Mouse (Mus musculus): ENCODE measurements around the gene Rnf183.
"Not testable (repeated sequence)": the region's sequence is repeated elsewhere in the genome, so short reads cannot be mapped to it uniquely, and the experiment has no call there.

The Rnf183 gene

GRCm38 (mm10) chr4:62435081-62435480, at the start of gene Rnf183:
Gene Rnf183, minus strand, starts transcription at chr4:62435252.
- DNase-seq, result no peak

DNA sequence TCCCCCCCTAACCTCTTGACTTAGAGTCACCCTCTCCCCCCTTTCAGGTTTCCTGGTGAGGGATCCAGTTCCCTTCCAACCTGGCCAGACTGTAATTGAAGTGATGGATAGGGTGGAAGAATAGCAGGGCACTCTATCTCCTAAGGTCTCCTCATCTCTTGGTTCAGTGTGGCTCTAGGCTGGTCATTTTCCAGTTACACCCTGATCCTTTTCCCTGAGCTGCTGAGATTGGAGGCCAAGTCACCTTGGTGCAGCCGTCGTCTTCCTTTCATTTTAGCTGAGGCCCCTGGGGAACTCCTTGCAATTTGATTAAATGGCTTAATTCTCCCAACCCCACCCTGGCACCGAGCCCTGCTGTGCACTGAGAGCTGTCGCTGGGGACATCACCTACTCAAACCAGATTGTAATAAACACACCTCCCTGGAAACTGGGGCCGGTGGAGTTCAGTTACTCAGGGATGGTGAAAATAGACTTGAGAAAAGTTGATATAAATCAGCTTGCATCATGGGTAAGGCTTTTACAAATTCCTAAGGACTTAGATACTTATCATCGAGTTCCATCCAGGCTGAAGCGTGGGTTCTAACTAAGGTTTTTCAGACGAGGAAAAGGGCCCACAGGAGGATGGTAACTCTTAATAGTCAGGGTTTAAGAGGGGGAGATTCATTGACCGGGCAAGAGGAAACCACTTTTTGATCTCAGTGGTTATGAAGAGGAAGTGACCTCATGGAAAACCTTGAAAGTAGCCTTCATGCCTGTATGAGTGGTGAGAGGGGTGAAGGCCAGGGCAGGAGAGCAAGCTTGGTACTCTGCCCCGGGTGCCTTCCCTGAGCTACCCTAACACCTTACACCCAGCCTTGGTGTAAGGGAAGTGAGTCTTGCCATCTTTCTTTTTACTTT, 45.9 kb upstream of the Rnf183 start:
- no peak for DNase-seq

GRCm38 (mm10) chr4:62479937-62480708, 45.1 kb upstream of the Rnf183 start, which contains the start of gene Bspry:
Gene Bspry, plus strand, starts transcription at chr4:62480053.
- peak; percentile 62 to 76 for DNase-seq

- not testable (repeated sequence) for DNase-seq
Measured at GRCm38 (mm10) chr4:62479593-62479936, 44.5 kb upstream of the Rnf183 start.

- no peak for DNase-seq
Measured at GRCm38 (mm10) chr4:62477542-62478244, 42.6 kb upstream of the Rnf183 start.

GRCm38 (mm10) chr4:62475793-62476192, 40.7 kb upstream of the Rnf183 start:
- no peak for DNase-seq

GRCm38 (mm10) chr4:62475131-62475530, 40.1 kb upstream of the Rnf183 start:
- DNase-seq, result no peak

DNA sequence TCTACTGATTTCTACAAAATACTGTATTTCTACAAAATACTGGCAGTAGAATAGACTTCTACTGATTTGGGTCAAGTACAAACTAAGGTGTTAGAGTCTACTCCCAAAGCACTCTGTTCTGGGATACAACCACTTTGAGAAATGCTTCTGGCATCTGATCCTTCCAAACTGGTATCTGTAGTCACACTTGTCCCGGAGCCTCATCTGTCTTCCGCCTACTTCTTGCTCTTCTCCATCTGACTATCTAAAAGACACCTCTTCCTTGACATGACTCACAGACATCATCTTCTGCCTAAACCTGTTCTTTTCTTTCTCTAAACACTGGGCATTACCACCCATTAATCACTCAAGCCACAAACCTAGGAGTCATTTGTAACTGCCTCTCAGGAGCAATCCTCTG, 37.0 kb upstream of the Rnf183 start:
- no peak for DNase-seq

GRCm38 (mm10) chr4:62470598-62471051, 35.6 kb upstream of the Rnf183 start, which contains the start of gene Wdr31:
Gene Wdr31, minus strand, starts transcription at chr4:62470896.
- peak; percentile 68 to 70 for DNase-seq

GRCm38 (mm10) chr4:62468158-62468557, 33.1 kb upstream of the Rnf183 start:
- DNase-seq, result no peak

DNA sequence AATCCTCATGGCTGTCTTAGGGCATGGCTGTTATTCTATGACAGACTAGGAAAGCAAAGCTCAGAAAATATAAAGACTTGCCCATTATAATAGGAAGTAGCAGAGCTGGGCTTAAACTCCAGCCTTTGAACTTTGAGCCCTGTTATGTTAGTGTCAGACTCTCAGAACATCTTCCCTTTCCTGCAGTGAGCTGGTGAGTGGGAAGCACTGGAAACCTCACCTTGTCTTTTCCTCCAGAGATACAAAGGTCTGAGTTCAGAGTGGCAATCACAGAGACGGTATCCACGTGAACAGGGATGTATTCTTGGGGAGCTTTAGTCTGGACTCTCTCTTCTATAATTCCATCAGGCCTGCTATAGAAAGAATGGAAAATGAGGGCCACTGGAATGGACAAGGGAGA, 28.1 kb upstream of the Rnf183 start:
- DNase-seq, result no peak

DNA sequence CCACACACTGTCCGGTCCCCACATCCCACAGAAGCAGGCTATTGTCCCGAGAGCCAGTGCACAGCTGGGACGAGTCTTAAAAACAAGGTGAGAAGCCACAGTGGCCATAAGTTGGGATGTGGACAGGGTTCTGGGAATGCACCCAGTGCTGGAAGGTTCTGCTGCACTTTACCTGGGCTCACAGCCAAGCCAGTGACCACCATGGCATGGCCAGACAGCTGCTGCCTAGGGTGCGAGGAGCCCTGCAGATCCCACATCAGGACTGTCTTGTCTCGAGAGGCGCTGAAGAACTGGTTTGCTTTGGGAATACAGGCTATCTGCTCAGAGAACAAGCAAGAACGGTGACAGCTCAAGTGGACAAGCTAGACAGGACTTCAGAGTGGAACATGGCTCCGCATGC, 25.3 kb upstream of the Rnf183 start:
- no peak for DNase-seq

DNA sequence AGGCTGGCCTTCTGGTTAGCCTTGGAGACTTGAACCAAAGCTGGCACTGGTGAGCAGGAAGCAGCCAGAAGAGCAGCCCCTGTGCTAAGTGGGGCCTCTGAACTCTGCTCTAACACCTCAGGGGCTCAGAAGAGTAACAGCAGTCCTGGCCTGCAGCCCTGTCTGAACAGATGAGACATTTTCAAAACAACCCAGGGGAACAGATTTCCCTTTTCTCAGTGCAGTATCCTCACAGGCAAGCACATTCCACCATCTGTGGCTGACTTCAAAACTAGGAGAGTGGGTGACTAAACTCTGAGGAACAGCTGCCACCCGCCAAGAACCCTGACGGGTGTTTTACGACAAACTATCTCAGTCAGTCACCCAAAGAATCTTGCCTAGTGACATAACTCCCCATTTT, 24.0 kb upstream of the Rnf183 start:
- DNase-seq, result no peak

DNA sequence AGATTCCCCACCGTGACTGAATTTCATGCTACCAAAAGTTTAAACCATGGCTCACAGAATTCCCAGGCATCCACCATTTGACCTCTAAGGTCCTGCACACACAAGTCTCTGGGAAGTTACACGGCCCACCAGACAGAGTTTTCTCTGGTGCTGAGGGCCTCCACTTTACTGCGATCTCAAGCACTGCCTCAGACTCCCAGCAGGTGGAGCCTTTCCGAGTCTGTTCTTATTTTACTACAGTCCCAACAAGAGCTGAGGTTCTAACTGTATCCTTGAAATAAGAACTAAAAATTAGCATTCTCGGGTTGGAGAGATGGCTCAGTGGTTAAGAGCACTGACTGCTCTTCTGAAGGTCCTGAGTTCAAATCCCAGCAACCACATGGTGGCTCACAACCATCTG, 19.9 kb upstream of the Rnf183 start:
- DNase-seq, result peak; percentile 24 to 33

DNA sequence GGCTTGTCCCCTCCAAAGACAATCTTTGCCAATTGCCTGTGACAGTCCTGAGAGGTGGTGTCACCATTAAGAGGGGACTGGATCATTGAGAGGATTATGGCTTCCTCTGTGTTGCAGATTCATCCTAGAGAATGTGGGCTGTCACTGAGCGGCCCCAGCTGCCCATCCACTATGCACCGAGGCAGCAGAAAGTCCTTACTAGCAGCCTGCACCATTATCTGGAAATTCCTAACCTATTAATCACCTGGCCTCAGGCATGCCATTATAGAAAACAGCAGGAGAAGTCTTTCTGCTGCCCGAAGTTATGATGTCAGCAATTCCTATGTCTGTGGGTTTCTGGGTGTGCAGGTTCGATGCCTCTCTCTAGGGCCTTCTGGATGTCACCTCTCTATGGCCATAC, 5.9 kb upstream of the Rnf183 start:
- no peak for DNase-seq

- no peak for DNase-seq
Measured at GRCm38 (mm10) chr4:62440544-62440943, 5.5 kb upstream of the Rnf183 start.

GRCm38 (mm10) chr4:62439793-62440192, 4.7 kb upstream of the Rnf183 start:
- DNase-seq, result no peak

DNA sequence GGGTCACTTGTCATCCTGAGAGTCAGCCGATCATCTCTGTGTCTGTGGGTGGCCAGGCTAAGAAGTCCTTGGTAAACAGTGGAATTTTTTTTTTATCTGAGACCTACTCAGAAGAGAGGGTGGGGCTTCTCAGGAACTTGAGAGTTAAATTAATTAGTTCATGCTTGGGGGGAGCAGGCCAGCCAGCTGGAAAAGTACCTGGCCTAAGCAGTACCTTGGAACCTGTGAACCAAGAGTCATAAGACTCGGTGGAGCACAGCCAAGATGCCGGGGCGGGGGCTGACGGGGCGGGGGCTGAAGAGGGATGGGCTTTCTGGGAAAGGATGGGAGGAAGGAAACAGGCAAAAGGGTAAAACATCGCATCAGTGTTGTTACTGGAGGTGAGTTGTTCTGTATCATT, 2.8 kb upstream of the Rnf183 start:
- DNase-seq, result no peak

GRCm38 (mm10) chr4:62437256-62437778, 2.3 kb upstream of the Rnf183 start:
- DNase-seq, result no peak

DNA sequence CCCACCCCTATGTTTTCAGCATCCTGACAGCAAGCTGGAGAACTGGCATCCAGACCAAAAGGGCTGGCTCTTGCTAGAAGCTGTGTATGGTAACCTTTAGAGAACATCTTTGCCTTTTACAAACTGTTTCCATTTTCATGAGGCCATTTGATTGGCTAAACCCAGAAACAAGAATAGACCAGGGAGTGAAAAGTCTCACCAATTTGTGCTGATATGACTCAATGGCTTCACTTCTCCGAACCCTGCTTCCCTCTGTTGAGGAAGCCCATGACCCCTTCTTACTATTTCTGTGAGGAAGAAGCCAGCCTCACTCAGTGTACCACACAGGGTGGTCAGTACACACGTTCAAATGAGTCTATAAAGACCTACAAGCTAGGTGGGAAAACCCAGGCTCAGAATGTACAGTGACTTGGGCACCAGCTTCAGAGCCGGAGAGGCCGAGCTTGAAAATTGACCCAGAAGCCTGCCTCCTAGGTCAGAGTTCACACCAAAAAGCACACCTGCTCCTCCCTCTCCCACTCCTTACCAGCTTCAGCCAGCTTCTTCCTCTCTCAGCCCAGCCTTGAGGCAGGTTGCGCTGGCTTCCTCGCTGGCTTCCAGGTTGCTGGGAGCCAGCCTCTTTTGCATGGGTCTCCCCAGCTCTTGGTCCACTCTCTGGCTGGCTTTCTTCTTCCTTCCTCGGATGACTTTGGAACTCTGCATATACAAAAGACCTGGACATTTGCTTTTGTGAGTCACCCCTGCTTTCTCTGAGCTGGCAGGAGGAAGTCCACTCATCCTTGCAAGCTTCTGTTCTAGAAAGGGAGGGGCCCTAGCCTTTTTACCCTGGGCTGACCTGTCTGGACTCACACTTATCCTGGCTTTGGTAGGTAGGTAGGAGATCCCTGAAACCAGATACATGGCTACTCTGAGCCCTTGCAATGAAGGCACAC, 847 bp downstream of the Rnf183 start:
- no peak for DNase-seq

DNA sequence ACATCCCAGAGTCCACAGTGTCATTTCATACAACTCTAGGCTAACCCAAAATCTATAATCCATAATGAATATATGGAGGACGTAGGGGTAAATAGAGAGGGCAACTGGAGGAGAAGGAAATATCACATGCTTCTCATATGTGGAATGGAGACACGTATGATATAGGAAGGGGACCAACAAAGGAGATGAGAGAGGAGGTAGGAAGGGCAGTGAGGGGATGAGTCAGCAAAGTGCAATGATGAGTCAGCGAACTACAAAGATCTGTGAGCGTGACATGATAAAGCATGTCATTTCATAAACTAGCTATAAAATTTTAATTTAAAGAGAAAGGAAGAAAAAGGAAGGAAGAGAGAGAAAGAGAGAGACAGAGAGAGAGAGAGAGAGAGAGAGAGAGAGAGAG, 3.5 kb downstream of the Rnf183 start:
- DNase-seq, result no peak

DNA sequence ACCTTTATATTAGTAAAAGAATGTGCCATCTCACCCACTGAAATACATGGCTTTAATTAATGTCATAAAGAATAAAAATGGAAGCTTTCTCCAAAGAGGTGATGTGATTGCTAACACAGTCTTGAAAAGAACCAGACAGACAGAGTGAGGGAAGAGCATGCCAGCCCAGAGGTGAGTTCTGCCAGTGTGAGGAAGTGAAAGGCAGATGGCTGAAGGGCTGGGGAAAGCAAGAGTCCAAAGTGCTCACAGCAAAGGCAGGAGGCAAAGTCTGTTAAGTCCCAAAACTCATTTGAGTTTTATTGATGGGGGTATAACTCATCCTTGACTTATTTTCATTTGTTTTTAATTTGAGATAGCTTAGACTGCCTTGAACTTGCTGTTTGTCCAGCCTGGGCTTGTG, 4.4 kb downstream of the Rnf183 start:
- no peak for DNase-seq

Measured in lung, adult 18-20 months (tissue).